Mouse (Mus musculus): ENCODE data around the gene Vwa1. TPM values are rescaled to one million over a fixed set of nuclear protein-coding genes. Genes with fewer than 3 reads are reported as not detected.
A peak's percentile ranks its signal among the peaks of the same experiment; 100 is the strongest.
"Not testable (repeated sequence)": the region's sequence is repeated elsewhere in the genome, so short reads cannot be mapped to it uniquely, and the experiment has no call there.

Gene Vwa1
- 10 to 100 TPM; 10.4 to 11.9 TPM for total RNA-seq (2021)
- long read RNA-seq, transcript Vwa1-201 (4 exons, 3,623 nt), result major isoform, 23 of 27 reads
- long read RNA-seq, partial matches to known transcripts, result 1 of 27 reads
- long read RNA-seq, other reads (novel, unspliced or antisense), result 3 of 27 reads

- peak; percentile 79 to 83 for DNase-seq (ENCODE audit: low spot score in 2 of 2)
These were observed at the start of gene Vwa1 for GRCm38 (mm10) chr4:155774280-155774754. Vwa1 (minus strand) TSS chr4:155774698.

DNA sequence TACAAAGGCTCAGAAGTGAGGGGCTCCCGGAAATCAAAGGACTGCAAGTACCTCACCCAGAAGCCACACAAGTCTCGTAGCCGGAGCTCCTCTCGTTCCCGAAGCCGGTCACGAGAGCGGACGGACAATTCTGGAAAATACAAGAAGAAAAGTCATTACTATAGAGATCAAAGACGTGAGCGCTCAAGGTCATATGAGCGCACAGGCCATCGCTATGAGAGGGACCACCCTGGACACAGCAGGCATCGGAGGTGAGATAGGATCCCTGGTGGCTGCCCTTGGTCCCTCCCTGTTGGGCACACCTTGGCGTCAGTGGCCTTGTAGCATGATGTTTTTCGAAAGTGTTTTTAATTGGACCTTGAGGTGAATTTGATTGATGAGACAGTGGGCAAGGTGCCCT, 48.9 kb upstream of the Vwa1 start:
- DNase-seq (ENCODE audit: low spot score in 2 of 2), result no peak

- no peak for DNase-seq (ENCODE audit: low spot score in 2 of 2)
These were observed 46.5 kb upstream of the Vwa1 start for GRCm38 (mm10) chr4:155821025-155821424.

DNA sequence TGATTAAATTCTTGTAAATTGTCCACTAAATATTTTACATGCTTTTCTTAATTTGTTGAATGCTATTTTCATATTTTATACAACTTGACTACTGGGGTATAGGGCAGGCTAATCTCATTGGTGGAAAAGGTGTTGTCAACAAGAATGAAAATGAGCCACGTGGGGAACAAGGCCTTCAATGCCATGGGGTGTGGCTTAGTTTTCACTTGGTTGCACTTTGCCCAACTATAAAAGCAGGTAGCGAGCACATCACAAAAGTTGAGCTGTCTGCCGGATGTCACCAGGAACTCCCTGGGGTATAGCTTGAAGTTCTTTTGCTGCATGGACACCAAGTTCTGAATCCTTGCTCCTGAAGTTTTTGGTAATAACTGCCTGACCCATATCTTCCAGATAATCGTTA, 43.0 kb upstream of the Vwa1 start:
- no peak for DNase-seq (ENCODE audit: low spot score in 2 of 2)

DNA sequence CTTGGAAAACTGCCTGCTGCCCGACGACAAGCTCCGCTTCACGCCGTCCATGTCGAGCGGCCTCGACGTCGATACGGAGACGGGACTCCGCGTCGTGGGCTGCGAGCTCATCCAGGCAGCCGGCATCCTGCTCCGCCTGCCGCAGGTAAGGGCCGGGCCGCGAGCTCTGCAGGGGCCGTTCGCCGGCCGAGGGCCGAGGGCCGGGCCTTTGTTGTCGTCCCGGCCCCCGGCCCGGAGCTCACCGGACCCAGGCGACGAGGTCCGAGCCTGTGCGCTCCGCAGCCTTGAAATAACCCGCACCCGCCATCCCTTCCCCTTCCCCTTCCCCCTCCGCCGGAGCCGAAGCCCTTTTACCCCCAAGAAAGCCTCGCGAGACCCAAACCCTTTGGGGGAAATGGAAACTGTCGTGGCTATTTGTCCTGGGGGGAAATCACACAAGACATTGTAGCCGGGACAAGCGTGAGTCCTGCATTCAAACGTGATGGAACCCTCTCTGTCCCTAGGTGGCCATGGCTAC, 38.2 kb upstream of the Vwa1 start:
- no peak for DNase-seq (ENCODE audit: low spot score in 2 of 2)

DNA sequence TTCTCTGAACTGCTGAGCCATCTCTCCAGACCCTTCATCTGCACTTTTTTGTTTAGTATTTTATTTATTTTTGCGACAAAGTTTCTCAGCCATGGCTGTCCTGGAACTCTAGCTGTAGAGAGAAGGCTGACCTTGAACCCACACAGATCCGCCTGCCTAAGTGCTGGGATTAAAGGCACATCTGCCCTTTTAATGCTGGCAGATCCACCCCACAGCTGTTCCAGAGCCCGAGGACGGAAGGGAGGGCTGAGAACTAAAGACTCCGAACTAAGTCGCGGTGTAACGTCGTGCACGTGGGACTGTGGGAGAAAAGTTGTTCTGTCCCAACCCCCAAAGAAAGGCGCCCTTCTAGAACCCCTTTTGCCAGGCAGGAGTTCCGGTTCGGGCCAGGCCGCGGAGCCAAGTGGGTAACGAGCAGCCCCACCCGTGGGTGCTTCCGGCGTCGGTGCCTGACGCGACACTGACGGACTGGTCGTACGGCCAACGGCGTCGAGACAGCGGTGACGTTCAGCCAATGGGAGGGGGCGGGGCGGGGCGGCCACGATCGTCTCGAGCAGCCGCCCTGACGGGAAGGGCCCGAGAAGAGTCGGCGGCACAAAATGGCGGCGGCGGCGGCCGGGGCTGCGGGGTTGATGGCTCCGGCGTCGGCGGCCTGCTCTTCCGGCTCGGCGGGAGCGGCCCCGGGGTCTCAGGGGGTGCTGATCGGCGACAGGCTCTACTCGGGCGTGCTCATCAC, 37.6 kb upstream of the Vwa1 start, which contains the start of gene Ccnl2:
TSS of gene Ccnl2 (plus strand) at position 561 of the 736 bp plus-strand sequence.
- DNase-seq (ENCODE audit: low spot score in 2 of 2), result peak; percentile 90 to 96

- DNase-seq (ENCODE audit: low spot score in 2 of 2), result no peak
These were observed 33.3 kb upstream of the Vwa1 start for GRCm38 (mm10) chr4:155807841-155808240.

GRCm38 (mm10) chr4:155803340-155804041, 29.0 kb upstream of the Vwa1 start:
- peak; percentile 89 to 96 for DNase-seq (ENCODE audit: low spot score in 2 of 2)

GRCm38 (mm10) chr4:155802741-155803339, 28.3 kb upstream of the Vwa1 start, which contains the start of gene Mrpl20:
Mrpl20 (plus strand) TSS chr4:155802878.
- no peak for DNase-seq (ENCODE audit: low spot score in 2 of 2)

- no peak for DNase-seq (ENCODE audit: low spot score in 2 of 2)
These were observed 27.6 kb upstream of the Vwa1 start for GRCm38 (mm10) chr4:155802075-155802474.

- no peak for DNase-seq (ENCODE audit: low spot score in 2 of 2)
These were observed 19.2 kb upstream of the Vwa1 start for GRCm38 (mm10) chr4:155793730-155794129.

DNA sequence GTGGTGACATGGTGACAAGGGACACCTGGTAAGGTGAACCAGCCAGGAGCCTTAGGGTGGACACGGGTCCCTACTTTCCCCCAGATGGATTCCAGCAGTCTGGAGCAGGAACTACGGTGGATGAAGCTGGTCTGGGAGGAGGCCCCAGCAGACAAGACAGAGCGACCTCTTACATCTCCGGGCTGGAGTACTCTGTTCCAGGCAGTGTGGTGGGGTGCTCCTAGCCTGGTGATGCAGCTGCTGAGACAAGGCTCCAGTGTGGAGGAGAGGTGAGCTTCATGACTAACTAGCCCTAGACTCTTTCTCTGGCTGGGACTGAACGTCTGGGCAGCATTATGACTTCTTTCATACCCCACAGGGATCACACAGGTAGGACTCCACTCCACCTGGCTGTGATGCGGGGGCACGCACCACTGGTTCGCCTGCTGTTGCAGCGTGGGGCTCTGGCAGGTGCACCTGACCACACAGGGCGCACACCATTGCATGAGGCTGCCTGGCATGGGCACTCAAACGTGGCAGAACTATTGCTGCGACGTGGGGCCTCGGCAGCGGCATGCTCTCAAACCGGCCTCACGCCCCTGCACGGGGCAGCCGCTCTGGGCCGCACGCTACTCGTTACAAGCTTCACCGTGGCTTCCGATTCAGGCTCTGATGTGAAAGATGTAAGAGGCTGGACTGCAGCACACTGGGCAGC, 16.9 kb upstream of the Vwa1 start:
- DNase-seq (ENCODE audit: low spot score in 2 of 2), result no peak

GRCm38 (mm10) chr4:155790650-155791161, 16.2 kb upstream of the Vwa1 start:
- DNase-seq (ENCODE audit: low spot score in 2 of 2), result no peak

DNA sequence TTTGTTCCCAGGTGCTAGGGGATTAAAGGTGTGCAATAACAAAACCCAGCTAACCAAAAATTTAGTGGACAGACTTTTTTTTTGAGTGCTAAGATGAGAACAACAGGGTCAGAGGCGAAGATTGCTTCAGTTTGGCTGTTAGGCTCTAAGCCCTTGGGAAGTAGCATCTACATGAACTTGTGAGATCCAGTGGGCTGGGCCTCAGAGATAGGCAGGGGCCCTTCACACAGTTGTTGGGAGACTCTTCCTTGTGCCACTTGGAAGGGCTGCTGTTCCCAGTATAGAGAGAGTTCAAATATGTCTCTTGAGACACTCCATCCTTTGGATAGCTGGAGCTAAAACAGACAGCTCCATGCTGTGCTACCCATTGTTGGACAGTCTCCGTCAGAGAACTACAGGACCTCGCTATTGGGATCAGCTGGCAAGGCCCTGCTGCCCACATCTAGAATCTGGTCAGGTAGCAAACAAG, 15.6 kb upstream of the Vwa1 start, which contains the start of gene Ankrd65:
TSS of gene Ankrd65 (plus strand) at position 419 of the 469 bp plus-strand sequence.
- no peak for DNase-seq (ENCODE audit: low spot score in 2 of 2)

DNA sequence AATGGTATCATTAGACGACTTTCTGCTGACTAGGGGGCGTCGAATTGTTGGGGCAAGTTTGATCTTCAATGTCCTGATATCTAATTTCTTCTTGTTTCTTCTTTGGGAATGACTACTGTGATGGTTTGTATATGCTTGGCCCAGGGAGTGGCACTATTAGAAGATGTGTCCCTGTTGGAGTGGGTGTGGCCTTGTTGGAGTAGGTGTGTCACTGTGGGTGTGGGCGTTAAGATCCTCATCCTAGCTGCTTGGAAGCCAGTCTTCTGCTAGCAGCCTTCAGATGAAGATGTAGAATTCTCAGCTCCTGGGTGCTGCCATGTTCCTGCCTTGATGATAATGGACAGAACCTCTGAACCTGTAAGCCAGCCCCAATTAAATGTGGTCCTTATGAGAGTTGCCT, 14.3 kb upstream of the Vwa1 start:
- DNase-seq (ENCODE audit: low spot score in 2 of 2), result not testable (repeated sequence)

- no peak for DNase-seq (ENCODE audit: low spot score in 2 of 2)
These were observed 13.8 kb upstream of the Vwa1 start for GRCm38 (mm10) chr4:155788300-155788699.

- no peak for DNase-seq (ENCODE audit: low spot score in 2 of 2)
These were observed 11.3 kb upstream of the Vwa1 start, which contains the start of gene Tmem88b for GRCm38 (mm10) chr4:155785819-155786218. Tmem88b (minus strand) TSS chr4:155785874.

- no peak for DNase-seq (ENCODE audit: low spot score in 2 of 2)
These were observed 10.7 kb upstream of the Vwa1 start for GRCm38 (mm10) chr4:155785246-155785645.

DNA sequence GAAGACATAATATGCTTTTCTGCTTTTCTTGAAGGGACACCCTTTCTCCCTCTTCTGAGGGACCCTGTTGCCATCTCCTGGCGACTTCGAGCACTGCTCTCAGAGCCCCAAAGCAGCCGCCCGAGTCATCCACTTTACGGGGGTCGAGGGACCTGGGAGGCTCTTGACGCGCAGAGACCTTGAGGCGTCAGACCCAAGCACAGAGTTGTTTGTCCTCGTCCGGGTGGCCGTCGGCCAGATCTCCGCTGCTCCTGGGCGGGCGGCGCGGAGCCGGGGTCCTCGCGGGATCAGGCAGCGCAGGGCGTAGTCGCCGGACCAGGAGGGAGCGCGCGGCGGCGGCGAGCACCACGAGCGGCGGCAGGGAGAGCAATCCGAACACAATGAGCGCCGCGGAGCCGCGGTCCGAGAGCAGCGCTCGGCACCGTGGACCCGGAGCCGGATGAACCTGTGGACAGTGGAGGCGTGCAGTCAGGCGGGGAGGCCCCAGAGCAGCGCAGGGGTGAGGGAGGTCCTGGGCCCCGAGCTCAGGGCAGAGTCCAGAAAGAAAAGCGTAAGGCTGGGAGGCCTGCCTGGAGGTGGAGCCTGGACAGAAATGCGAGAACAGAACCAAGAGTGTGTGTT, 9.7 kb upstream of the Vwa1 start:
- DNase-seq (ENCODE audit: low spot score in 2 of 2), result peak; percentile 66 to 83

Data from layer of hippocampus, adult 18-20 months (tissue).